Mouse (Mus musculus): ENCODE results near the gene Tradd.
"Not testable (repeated sequence)": the region's sequence is repeated elsewhere in the genome, so short reads cannot be mapped to it uniquely, and the experiment has no call there.

Tradd gene

GRCm38 (mm10) chr8:105295895-105296573 lies 31.6 kb upstream of the Tradd start, which contains the start of gene Exoc3l:
Gene Exoc3l (minus strand): TSS chr8:105296101.
- DNase-seq (ENCODE audit: low read depth in 1 of 2, low spot score in 2 of 2), result no peak

DNA sequence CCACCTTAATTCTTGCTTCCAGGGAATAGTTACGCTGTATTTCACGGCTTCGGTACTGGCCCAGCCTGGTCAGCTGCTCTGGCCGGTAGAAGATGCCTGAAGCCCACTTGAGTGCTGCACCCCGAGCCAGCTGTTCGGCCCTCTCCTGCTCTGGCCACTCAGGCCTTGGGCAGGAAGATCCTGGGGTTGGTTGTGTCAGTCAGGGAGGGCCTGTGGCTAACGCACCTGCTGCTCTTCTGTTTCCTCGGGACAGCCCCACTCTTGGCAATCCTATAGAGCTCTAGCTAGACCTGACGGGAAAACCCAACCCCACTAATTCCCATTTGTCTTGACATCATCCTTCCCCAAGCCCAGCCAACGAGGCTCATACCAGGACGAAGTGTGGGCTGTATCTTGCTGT lies 30.8 kb upstream of the Tradd start:
- no peak for DNase-seq (ENCODE audit: low read depth in 1 of 2, low spot score in 2 of 2)

GRCm38 (mm10) chr8:105294776-105295175 lies 30.4 kb upstream of the Tradd start:
- no peak for DNase-seq (ENCODE audit: low read depth in 1 of 2, low spot score in 2 of 2)

GRCm38 (mm10) chr8:105293405-105293804 lies 29.0 kb upstream of the Tradd start:
- no peak for DNase-seq (ENCODE audit: low read depth in 1 of 2, low spot score in 2 of 2)

DNA sequence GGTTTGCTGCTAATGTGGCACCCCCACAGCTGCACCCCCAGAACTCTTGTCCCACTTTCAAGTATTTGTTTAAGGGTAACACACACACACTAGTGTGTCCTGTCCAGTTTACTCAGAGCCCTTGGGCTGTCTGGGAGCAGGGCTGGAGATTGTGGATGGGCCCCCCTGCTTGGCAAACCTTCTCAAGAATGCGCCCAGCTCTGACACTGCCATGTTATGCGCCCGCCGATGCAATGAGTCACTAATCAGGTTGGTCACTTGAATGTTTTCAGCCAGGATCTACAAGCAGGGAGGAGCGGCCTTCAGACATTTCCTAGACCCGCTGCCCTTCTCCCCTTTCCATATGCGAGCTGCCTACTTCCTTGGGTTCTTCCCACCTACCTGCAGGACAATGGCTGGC lies 28.1 kb upstream of the Tradd start:
- no peak for DNase-seq (ENCODE audit: low read depth in 1 of 2, low spot score in 2 of 2)

DNA sequence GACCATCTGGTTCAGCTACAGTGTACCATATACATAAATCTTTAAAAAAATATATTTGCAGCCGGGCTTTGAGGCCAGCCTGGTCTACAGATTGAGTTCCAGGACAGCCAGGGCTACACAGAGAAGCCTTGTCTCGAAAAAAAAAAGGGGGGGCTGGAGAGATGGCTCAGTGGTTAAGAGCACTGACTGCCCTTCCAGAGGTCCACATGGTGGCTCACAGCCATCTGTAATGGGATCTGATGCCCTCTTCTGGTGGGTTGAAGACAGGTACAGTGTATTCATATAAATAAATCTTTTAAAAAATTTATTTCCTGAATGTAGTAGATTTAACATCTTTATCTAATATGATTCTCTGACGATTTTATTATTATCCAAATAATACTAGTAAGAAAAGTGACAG lies 27.4 kb upstream of the Tradd start:
- not testable (repeated sequence) for DNase-seq (ENCODE audit: low read depth in 1 of 2, low spot score in 2 of 2)

DNA sequence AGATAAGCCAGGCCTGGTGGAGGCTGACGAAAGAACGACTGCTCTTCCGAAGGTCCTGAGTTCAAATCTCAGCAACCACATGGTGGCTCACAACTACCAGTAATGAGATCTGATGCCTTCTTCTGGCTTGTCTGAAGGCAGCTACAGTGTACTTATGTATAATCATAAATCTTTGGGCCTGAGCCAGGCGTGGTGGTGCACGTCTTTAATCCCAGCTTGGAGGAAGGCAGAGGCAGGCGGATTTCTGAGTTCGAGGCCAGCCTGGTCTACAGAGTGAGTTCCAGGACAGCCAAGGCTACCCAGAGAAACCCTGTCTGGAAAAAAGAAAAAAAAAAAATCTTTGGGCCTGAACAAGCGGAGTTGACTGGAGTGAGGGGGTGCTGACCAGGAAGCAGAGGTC lies 27.0 kb upstream of the Tradd start:
- DNase-seq (ENCODE audit: low read depth in 1 of 2, low spot score in 2 of 2), result not testable (repeated sequence)

DNA sequence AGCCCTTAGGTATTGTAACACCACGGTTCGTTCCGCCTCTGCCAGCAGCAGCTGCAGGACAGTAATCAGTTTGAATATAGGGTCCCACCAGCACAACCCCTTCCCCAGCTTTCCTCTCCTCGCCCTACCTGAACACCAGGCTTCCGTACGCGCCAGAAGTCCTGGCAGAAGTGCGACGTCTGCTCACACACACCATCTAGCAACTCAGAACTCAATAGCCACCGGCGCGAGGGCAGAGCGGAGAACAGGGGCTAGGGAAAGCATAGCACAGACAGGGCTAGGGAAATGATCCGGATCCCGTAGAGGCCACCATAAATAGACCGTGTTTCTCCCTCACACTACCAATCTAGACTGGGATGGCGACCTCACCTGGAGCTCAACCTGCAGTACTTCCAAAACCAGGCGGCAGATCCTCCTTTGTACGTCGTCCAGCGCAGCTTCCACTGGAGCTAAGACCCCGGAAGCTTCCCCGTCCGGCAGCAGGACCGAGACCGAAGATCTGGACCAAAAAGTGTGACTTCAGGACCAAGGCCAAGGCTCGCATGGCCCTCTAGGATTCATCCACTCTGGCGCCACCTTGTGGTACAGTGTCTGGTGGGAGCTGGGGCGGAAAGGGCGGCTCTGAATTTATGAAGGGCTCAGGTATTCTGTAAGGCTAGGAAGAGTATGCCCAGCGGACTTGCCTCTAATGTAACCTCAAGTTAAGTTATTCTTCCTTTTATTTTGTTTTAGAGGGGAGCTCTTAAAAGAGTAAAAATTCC lies 26.3 kb upstream of the Tradd start:
- DNase-seq (ENCODE audit: low read depth in 1 of 2, low spot score in 2 of 2), result peak; percentile 63 to 80

DNA sequence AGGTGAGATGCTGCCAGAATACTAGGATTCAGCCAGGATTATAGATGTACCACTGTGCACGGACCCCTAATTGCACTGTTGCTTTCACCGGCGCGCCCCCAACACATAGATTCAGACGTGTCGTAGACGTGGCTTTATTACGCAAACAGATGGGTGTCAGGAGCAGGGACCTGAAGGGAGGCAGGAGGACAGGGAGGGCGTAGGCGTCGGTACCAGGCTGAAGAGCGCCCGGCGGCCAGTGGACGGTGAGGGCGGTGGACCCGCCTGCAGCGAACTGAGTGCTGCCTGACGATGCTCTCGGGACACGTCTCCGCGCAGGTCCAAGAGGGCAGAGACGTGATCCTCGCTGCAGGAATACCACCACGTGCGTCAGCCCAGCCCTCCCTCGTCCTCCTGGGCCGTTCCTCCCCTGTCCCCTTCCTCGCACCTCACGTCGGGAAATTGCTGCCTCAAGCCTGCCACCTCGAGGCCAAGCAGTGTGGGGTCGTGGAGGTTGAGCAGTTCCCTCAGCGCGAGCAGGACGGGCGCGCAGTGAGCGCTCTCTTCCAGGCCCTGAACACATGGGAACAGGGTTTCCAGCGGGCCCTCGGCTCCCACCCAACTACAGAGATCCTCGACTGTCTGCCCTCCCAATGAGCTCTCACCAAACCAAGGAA lies 25.5 kb upstream of the Tradd start, which contains the start of gene 4931428F04Rik:
Gene 4931428F04Rik (minus strand): TSS at position 60 of the 656 bp plus-strand sequence.
- no peak for DNase-seq (ENCODE audit: low read depth in 1 of 2, low spot score in 2 of 2)

- peak; percentile 87 to 92 for DNase-seq (ENCODE audit: low read depth in 1 of 2, low spot score in 2 of 2)
These were observed 24.7 kb upstream of the Tradd start for GRCm38 (mm10) chr8:105288958-105289732.

DNA sequence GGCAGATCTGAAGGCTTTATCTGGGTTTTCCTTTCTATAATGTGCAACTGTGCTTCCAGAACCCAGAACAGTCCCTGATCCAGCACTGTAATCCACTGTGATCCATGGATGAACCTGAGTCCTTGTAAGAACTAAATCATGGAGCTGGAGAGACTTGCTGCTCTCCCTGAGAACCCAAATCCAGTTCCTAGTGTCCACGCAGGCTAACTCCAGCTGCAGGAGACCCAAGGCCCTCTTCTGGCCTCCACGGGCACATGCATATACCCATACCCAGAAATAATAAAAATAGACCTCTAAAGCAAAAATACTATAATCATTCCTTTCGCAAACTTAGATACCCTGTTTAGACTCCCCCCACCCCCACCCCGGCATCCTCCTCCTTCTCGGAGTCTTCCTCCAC lies 23.8 kb upstream of the Tradd start:
- DNase-seq (ENCODE audit: low read depth in 1 of 2, low spot score in 2 of 2), result no peak

DNA sequence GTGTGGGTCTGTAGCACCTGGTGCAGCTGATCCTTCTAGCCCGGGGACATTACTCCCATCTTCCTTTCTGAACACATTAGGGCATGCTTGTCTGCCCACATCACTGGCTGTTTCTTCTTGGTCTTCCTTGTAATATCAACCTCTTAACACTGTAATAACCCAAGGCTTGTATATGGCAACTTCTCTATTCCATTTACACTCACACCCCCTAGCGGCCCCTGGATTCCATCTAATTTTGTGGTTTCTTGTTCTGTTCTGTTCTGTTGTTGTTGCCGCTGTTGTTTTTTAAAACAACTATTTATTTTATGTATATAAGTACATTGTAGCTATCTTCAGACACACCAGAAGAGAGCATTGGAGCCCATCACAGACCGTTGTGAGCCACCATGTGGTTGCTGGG lies 22.5 kb upstream of the Tradd start:
- DNase-seq (ENCODE audit: low read depth in 1 of 2, low spot score in 2 of 2), result no peak

DNA sequence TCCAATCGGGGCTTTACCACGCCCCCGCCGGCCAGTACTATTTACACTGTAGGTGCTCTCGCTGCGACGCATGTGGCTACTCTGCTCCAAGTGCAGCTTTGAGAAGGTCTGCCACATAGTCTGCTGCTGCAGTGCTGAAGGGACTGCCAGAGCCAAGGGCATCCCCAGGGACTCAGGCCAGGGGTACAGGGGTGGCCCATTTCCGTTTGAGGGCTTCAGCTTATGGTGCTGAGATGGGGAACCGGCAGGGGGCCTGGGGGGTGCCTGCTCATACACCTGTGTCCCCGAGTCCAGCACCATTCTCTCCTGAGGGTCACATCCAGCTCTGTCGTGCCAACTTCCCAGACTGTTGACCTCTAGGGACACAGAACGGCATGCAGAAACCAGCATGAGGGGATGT lies 21.1 kb upstream of the Tradd start:
- DNase-seq (ENCODE audit: low read depth in 1 of 2, low spot score in 2 of 2), result no peak

GRCm38 (mm10) chr8:105283074-105283473 lies 18.7 kb upstream of the Tradd start:
- DNase-seq (ENCODE audit: low read depth in 1 of 2, low spot score in 2 of 2), result no peak

DNA sequence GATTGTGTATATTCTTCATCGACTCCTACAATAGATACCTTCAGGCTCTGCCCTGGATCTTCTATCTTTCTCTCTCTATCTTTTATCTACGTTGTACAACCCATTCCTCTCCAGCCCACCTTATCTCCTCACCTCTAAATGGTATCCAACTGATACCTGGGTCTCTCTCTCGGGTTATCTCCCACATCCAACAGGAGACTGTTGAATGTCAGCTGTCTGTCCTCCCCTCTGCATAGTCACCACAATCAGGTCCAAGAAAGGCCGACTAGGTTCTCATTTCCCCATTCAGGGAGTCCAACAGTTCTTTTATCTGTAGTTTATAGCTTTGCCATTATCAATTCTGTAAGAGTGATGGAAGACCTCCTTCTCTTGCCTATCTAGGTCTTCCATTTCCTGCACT lies 17.8 kb upstream of the Tradd start:
- DNase-seq (ENCODE audit: low read depth in 1 of 2, low spot score in 2 of 2), result no peak

DNA sequence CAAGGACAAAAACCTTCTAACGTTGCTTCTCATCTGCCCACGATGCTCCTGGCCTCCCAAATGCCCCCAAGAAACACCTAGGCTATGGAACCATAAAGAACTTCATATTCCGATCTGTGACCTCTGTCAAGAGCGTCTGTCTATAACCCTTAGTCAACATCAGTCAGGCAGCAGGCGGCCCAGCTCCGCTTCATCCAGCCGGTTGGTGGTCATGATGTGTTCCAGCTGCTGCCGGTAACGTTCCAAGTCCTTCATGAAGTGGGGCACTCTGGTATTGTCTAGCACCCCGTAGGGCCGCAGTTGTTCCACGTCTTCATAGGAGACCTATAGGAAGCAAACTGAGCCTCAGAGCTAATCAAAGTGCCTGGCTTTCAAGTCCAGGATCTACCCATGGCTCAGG lies 17.4 kb upstream of the Tradd start:
- no peak for DNase-seq (ENCODE audit: low read depth in 1 of 2, low spot score in 2 of 2)

- DNase-seq (ENCODE audit: low read depth in 1 of 2, low spot score in 2 of 2), result no peak
These were observed 16.2 kb upstream of the Tradd start for GRCm38 (mm10) chr8:105280567-105280966.

DNA sequence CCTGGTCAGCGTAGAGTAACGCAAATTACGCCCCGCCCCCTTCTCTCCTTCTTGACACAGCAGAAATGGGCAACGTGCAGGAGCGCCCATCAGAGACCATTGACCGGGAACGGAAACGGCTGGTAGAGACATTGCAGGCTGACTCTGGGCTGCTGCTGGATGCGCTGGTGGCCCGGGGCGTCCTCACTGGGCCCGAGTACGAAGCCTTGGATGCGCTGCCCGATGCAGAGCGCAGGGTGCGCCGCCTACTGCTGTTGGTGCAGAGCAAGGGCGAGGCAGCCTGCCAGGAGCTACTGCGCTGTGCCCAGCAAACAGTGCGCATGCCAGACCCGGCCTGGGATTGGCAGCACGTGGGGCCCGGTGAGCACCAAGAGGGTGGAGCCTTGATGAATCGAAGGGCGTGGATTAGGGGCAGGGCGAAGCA lies 14.5 kb upstream of the Tradd start:
- no peak for DNase-seq (ENCODE audit: low read depth in 1 of 2, low spot score in 2 of 2)

GRCm38 (mm10) chr8:105276292-105277120 lies 12.1 kb upstream of the Tradd start:
- DNase-seq (ENCODE audit: low read depth in 1 of 2, low spot score in 2 of 2), result no peak

GRCm38 (mm10) chr8:105275840-105276239 lies 11.4 kb upstream of the Tradd start, which contains the start of gene Nol3:
Gene Nol3 (plus strand): TSS chr8:105276140.
- DNase-seq (ENCODE audit: low read depth in 1 of 2, low spot score in 2 of 2), result no peak
